Mouse (Mus musculus) spleen, postnatal 36 days (tissue): Measurements from ENCODE around the gene Edar.
A peak's percentile ranks its signal among the peaks of the same experiment; 100 is the strongest.

Experiments used
- DNase-seq, 2 experiments: peaks; one replicate each; pipeline ENCODE4 v3.0.0; 2022; ENCODE audit warnings: low spot score in 2 of 2, mixed read lengths in 1 of 2

The Edar gene

GRCm38 (mm10) chr10:58601946-58602345, 73.5 kb downstream of the Edar start:
- DNase-seq = no peak

- DNase-seq = no peak
These were observed 74.0 kb downstream of the Edar start for GRCm38 (mm10) chr10:58601431-58601901.

- no peak for DNase-seq
These were observed 74.5 kb downstream of the Edar start for GRCm38 (mm10) chr10:58600983-58601382.

- DNase-seq = no peak
These were observed 75.3 kb downstream of the Edar start for GRCm38 (mm10) chr10:58600151-58600550.

GRCm38 (mm10) chr10:58595821-58596220, 79.6 kb downstream of the Edar start:
- DNase-seq = no peak

GRCm38 (mm10) chr10:58595197-58595596, 80.3 kb downstream of the Edar start:
- DNase-seq = no peak

- DNase-seq = no peak
These were observed 81.0 kb downstream of the Edar start for GRCm38 (mm10) chr10:58594486-58594885.

GRCm38 (mm10) chr10:58585427-58586223, 89.8 kb downstream of the Edar start:
- no peak for DNase-seq

GRCm38 (mm10) chr10:58560521-58560920, 114.9 kb downstream of the Edar start:
- DNase-seq = no peak

GRCm38 (mm10) chr10:58559901-58560300, 115.6 kb downstream of the Edar start:
- no peak for DNase-seq

GRCm38 (mm10) chr10:58559098-58559497, 116.4 kb downstream of the Edar start:
- peak in 1 of 2 experiments; percentile 17 for DNase-seq

- DNase-seq = no peak
These were observed 120.6 kb downstream of the Edar start for GRCm38 (mm10) chr10:58554693-58555387.
